Mouse (Mus musculus) natural killer cell, adult 2 months (primary cell): ENCODE results near the gene Atpif1.

Experiments used
- DNase-seq, 2 experiments: peaks; one replicate each; pipeline ENCODE4 v3.0.0; 2022; ENCODE audit warnings: low spot score in 2 of 2

The Atpif1 gene

GRCm38 (mm10) chr4:132526678-132527077, 6.8 kb downstream of the Atpif1 start:
- DNase-seq: peak in 1 of 2 experiments; percentile 21

GRCm38 (mm10) chr4:132524808-132525207, 8.7 kb downstream of the Atpif1 start:
- DNase-seq: no peak

GRCm38 (mm10) chr4:132524321-132524741, 9.1 kb downstream of the Atpif1 start:
- DNase-seq: no peak

- DNase-seq: no peak
Observed at GRCm38 (mm10) chr4:132519188-132519587, 14.3 kb downstream of the Atpif1 start.

- DNase-seq: no peak
Observed at GRCm38 (mm10) chr4:132518066-132518465, 15.4 kb downstream of the Atpif1 start.

- DNase-seq: peak; percentile 85 to 92
Observed at GRCm38 (mm10) chr4:132515369-132516155, 17.9 kb downstream of the Atpif1 start.

- DNase-seq: peak; percentile 75 to 85
Observed at GRCm38 (mm10) chr4:132514555-132515135, 18.8 kb downstream of the Atpif1 start.

GRCm38 (mm10) chr4:132513395-132514273, 19.8 kb downstream of the Atpif1 start:
- DNase-seq: no peak

GRCm38 (mm10) chr4:132512080-132512479, 21.4 kb downstream of the Atpif1 start:
- no peak for DNase-seq

- DNase-seq: peak; percentile 95 to 97
Observed at GRCm38 (mm10) chr4:132510352-132510798, 23.1 kb downstream of the Atpif1 start, which contains the start of gene Sesn2. Gene Sesn2 (minus strand): TSS chr4:132510501.

- DNase-seq: peak; percentile 32 to 34
Observed at GRCm38 (mm10) chr4:132509621-132510296, 23.7 kb downstream of the Atpif1 start.

GRCm38 (mm10) chr4:132507210-132507609, 26.2 kb downstream of the Atpif1 start:
- no peak for DNase-seq

GRCm38 (mm10) chr4:132506250-132506649, 27.2 kb downstream of the Atpif1 start:
- DNase-seq: no peak

- no peak for DNase-seq
Observed at GRCm38 (mm10) chr4:132505800-132506199, 27.7 kb downstream of the Atpif1 start.

GRCm38 (mm10) chr4:132505034-132505738, 28.3 kb downstream of the Atpif1 start:
- DNase-seq: no peak

GRCm38 (mm10) chr4:132503344-132503743, 30.1 kb downstream of the Atpif1 start:
- no peak for DNase-seq

GRCm38 (mm10) chr4:132501639-132502038, 31.8 kb downstream of the Atpif1 start:
- no peak for DNase-seq

GRCm38 (mm10) chr4:132494271-132494918, 39.1 kb downstream of the Atpif1 start:
- peak; percentile 28 to 47 for DNase-seq

GRCm38 (mm10) chr4:132492178-132493060, 41.0 kb downstream of the Atpif1 start:
- DNase-seq: no peak
